Mouse (Mus musculus): ENCODE measurements at regions not wholly inside any gene's neighbourhood (a gene's known extent, or its start where the extent isn't known, plus 50 kb on each side); places are given as distances from the start of the nearest gene placed in this dataset.

- Histone ChIP-seq H3K27ac (no peak overlapping the region), H3K27me3 (ENCODE audit: insufficient read depth, poor library complexity, severe bottlenecking) (no peaks in the 10 kb centered on the region), H3K9me3 (no peaks in the 10 kb centered on the region), H3K4me1 (replicated peaks) (no peaks in the 10 kb centered on the region), H3K36me3 (no peaks in the 10 kb centered on the region), H3K4me3 (no peak overlapping the region)
- no peak for DNase-seq (ENCODE audit: low spot score)
- WGBS: 78% methylated on average over 2 of the region's 2 CpGs
Measured at GRCm38 (mm10) chr12:74477619-74478018, 161.4 kb upstream of the Gm11042 start.

DNA sequence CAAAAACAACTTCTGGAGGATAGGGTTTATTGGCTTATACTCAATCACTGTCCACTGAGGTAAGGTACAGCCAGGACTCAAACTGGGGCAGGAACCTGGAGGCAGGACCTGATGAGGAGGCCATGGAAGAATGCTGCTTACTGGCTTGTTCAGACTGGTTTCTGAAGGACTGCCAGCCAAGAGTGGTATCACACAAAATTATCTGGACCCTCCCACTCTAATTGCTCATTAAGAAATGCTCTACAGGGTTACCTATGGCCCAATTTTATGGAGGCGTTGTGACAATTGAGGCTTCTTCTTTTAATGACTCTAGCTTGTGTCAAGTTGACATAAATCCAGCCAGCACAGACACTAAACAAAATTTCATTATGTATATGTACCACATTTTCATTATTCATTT lies 158.5 kb upstream of the Gm11042 start:
- Histone ChIP-seq H3K4me1 (replicated peaks) (no peaks in the 10 kb centered on the region), H3K4me3 (no peak overlapping the region), H3K9me3 (no peaks in the 10 kb centered on the region), H3K36me3 (no peaks in the 10 kb centered on the region), H3K27me3 (ENCODE audit: insufficient read depth, poor library complexity, severe bottlenecking) (no peaks in the 10 kb centered on the region), H3K27ac (no peak overlapping the region)
- WGBS: 98% methylated on average over 1 of the region's 1 CpGs
- DNase-seq (ENCODE audit: low spot score): no peak

DNA sequence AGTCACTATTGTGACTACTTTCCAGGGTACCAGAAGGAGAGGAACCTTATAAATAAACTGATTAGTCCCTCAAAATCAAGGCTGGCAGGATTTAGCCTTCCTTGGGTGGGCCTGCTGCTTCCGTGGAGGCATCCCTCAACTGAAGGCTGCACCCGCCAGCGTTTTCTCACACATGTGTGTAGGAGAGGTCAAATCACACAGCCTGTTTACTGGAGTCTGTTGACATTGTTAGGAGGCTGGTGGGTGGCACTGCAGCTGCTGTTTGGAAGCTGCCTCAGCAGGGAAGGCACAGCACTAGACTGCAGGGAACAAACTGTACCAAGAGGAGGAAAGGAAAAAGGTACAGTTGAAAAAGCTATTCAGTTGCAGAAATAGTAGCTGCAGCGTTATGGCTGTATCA lies 142.3 kb upstream of the Gm11042 start:
- 43% methylated on average over 4 of the region's 4 CpGs for WGBS
- Histone ChIP-seq H3K9me3 (no peaks in the 10 kb centered on the region), H3K4me3 (no peak overlapping the region), H3K27me3 (ENCODE audit: insufficient read depth, poor library complexity, severe bottlenecking) (no peaks in the 10 kb centered on the region), H3K4me1 (replicated peaks) (peaks cover 16% of the 10 kb centered on the region), H3K36me3 (no peaks in the 10 kb centered on the region), H3K27ac (no peak overlapping the region)
- DNase-seq (ENCODE audit: low spot score): no peak

GRCm38 (mm10) chr12:74452375-74453090 lies 136.3 kb upstream of the Gm11042 start:
- H3K27ac ChIP-seq: no peak overlapping the region
- DNase-seq (ENCODE audit: low spot score): no peak
- 74% methylated on average over 4 of the region's 4 CpGs for WGBS
- H3K4me1 ChIP-seq (replicated peaks): peaks cover 8% of the 10 kb centered on the region; the same call in 1 of the 2 replicates
- H3K9me3 ChIP-seq: no peaks in the 10 kb centered on the region
- H3K27me3 ChIP-seq (ENCODE audit: insufficient read depth, poor library complexity, severe bottlenecking): no peaks in the 10 kb centered on the region
- H3K4me3 ChIP-seq: no peak overlapping the region
- H3K36me3 ChIP-seq: no peaks in the 10 kb centered on the region

DNA sequence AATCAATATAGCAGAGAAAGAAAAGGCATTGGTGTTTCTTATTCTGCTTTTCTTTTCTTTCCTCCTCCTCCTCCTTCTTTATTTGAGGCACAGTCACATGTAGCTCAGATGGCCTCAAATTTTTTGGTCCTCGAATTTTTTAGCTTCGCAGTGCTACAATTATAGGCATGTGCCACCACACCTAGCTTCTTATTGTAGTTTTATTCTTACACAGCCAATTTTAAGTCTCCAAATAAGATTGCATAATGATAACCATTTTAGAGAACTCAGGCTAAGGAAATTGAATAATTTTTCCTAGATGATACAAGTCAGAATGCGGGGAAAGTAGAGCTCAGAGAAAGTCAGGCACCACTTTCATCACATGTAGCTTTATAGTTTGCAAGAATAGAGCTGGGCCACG lies 132.1 kb upstream of the Gm11042 start:
- Histone ChIP-seq H3K4me3 (no peak overlapping the region), H3K9me3 (no peaks in the 10 kb centered on the region), H3K36me3 (no peaks in the 10 kb centered on the region), H3K4me1 (replicated peaks) (peaks cover 8% of the 10 kb centered on the region; the same call in 1 of the 2 replicates), H3K27ac (no peak overlapping the region), H3K27me3 (ENCODE audit: insufficient read depth, poor library complexity, severe bottlenecking) (no peaks in the 10 kb centered on the region)
- WGBS: 84% methylated on average over 4 of the region's 4 CpGs
- no peak for DNase-seq (ENCODE audit: low spot score)

GRCm38 (mm10) chr12:74434874-74435273 lies 118.7 kb upstream of the Gm11042 start:
- Histone ChIP-seq H3K27me3 (ENCODE audit: insufficient read depth, poor library complexity, severe bottlenecking) (no peaks in the 10 kb centered on the region), H3K36me3 (no peaks in the 10 kb centered on the region), H3K27ac (no peak overlapping the region), H3K9me3 (no peaks in the 10 kb centered on the region), H3K4me3 (no peak overlapping the region), H3K4me1 (replicated peaks) (no peaks in the 10 kb centered on the region)
- 84% methylated on average over 4 of the region's 4 CpGs for WGBS
- no peak for DNase-seq (ENCODE audit: low spot score)

GRCm38 (mm10) chr12:74414738-74415137 lies 98.5 kb upstream of the Gm11042 start:
- 96% methylated on average over 2 of the region's 2 CpGs for WGBS
- Histone ChIP-seq H3K27ac (no peak overlapping the region), H3K27me3 (ENCODE audit: insufficient read depth, poor library complexity, severe bottlenecking) (no peaks in the 10 kb centered on the region), H3K9me3 (no peaks in the 10 kb centered on the region), H3K36me3 (no peaks in the 10 kb centered on the region), H3K4me3 (no peak overlapping the region), H3K4me1 (replicated peaks) (no peaks in the 10 kb centered on the region)
- DNase-seq (ENCODE audit: low spot score): no peak

DNA sequence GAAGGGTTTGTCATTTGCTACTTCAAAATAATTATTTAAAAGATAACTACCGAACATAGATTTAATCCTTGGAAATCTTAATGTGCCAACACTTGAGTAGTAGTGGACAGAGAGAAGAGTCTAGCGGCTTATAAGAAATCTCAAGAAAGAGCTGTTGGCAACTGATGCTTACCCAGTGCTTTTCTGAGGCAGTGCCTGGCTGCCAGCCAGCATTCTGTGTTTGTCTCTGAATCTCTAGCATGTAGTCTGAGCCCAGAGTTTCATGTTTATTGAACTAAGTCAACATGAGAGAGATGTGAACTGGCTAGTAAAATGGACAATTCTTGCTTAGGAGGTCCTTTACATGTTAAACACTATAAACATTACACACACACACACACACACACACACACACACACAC lies 94.3 kb upstream of the Gm11042 start:
- H3K9me3 ChIP-seq: no peaks in the 10 kb centered on the region
- H3K27ac ChIP-seq: no peak overlapping the region
- whole genome bisulfite sequencing: 90% methylated on average over 2 of the region's 2 CpGs
- DNase-seq (ENCODE audit: low spot score): no peak
- H3K4me3 ChIP-seq: no peak overlapping the region
- H3K36me3 ChIP-seq: no peaks in the 10 kb centered on the region
- no peaks in the 10 kb centered on the region for H3K4me1 ChIP-seq (replicated peaks)
- H3K27me3 ChIP-seq (ENCODE audit: insufficient read depth, poor library complexity, severe bottlenecking): no peaks in the 10 kb centered on the region

- DNase-seq (ENCODE audit: low spot score): no peak
- WGBS: 88% methylated on average over 3 of the region's 3 CpGs
- H3K4me3 ChIP-seq: no peak overlapping the region
- H3K27me3 ChIP-seq (ENCODE audit: insufficient read depth, poor library complexity, severe bottlenecking): no peaks in the 10 kb centered on the region
- no peaks in the 10 kb centered on the region for H3K4me1 ChIP-seq (replicated peaks)
- H3K36me3 ChIP-seq: no peaks in the 10 kb centered on the region
- no peaks in the 10 kb centered on the region for H3K9me3 ChIP-seq
- H3K27ac ChIP-seq: no peak overlapping the region
Measured at GRCm38 (mm10) chr12:74407591-74408095, 91.4 kb upstream of the Gm11042 start.

DNA sequence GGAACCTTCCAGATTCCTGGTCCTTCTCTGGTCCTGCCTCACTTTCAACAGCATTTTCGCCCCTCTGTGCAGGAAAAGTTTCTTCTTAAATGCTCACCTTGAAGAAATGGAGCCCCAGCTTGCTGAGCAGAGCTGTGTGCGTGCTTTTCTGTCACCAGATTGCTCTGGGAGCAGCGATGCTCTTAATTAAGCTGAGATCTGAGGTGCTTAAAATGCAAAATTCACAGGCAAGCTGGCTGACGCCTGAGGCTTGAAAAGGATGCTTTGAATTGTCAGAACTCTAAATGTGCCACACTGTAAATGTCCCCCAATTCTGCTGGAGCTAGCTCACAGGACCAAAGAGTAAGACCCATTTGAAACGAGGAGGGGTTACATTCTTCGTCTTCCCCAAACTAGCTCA lies 73.6 kb upstream of the Gm11042 start:
- Histone ChIP-seq H3K4me3 (no peak overlapping the region), H3K36me3 (no peaks in the 10 kb centered on the region), H3K9me3 (no peaks in the 10 kb centered on the region), H3K4me1 (replicated peaks) (no peaks in the 10 kb centered on the region), H3K27ac (no peak overlapping the region), H3K27me3 (ENCODE audit: insufficient read depth, poor library complexity, severe bottlenecking) (no peaks in the 10 kb centered on the region)
- no peak for DNase-seq (ENCODE audit: low spot score)
- WGBS: 76% methylated on average over 6 of the region's 6 CpGs
